Mouse (Mus musculus) inflammation-experienced regulatory T-cells, adult 6 months (primary cell): ENCODE results near the gene Tnfsf12. TPM values are rescaled to one million over a fixed set of nuclear protein-coding genes. Genes with fewer than 3 reads are reported as not detected.
A peak's percentile ranks its signal among the peaks of the same experiment; 100 is the strongest.

Experiments used
- ATAC-seq: one replicate; pipeline ENCODE4 v1.8.0; 2017
- polyA plus RNA-seq, 3 experiments: library from polyadenylated mRNA; unstranded; fragments of 100-300 nt; shearing (Covaris generic); gene quantifications; one replicate each; pipeline ENCODE4 v1.2.1; 2017

Tnfsf12 gene
- polyA plus RNA-seq, 3 experiments from 2014 or later, result not detected

DNA sequence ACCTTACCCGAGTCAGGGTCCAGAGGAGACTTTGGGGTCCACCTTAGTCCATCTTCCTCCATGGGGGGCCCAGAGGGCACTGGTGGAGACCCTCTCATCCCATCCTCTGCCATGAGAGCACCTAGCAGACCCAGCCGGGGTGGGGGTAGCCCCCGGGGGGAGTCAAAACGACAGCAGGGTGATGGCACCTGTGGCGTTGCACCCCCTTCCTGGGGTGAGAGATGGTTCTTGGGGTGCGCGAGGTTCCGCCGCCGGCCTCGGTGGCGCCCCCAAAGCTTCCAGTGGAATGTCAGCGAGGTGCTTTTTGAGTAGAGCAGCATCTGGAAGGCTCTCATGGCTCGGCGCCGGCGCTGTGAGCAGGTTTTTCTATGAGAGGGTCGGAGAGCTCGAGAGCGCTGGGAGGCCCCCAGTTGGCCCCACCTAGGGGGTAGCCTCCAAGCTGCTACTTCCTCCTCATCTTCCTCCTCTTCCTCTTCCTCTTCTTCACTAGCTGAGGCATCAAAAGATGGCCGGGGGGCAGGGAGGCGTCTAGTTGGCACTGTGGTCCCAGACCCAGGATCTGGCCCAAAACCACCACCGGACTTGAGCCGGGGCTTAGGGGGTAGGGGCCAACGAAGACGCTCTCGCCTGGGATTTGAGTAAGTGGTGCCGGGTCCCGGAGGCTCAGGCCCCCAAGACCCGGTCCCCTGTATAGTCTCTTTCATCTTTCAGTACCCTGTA, 15.4 kb downstream of the Tnfsf12 start:
- ATAC-seq, result no peak

DNA sequence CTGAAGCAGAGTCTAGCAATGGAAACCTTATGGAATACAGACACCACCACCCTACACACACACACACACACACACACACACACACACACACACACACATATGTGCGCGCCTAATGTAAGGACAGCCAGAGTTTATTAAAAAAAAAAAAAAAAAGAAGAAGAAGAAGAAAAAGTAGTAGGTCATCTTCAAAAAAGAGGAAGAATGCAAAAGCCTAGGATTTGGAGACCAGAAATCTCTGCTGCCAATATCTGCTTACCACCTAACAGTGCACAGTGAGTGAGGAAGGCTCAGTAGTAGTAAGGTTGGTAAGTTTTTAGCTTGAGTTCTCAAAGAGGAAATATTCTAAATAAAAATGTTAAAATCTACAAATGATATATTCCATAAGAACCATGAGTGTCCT, 16.5 kb downstream of the Tnfsf12 start:
- no peak for ATAC-seq

DNA sequence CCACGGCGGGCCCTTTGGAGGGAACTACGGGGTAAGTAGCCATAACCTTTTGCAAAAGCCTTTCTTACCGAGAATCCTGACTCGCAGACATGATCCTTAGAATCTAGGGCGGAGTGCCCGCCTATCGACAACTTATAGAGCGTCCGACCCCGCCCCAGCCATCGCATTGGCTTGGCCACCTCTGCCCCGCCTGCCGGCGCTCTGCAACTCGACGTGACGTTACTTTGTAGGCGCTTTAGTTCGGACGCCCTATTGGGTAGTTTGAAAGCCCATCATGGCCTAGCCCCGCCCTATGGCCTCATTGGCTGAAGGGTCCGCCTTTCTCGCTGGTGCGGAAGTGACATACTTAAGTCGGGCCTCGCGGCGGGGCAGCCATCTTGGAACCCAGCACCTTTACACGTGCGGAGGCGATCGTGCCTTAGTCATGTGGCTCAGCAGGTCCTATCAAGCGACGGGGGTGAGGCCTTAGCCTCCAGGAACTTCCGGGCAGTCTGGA, 23.4 kb downstream of the Tnfsf12 start, which contains the start of gene Eif4a1:
Gene Eif4a1, minus strand, starts transcription at position 213 of the 496 bp plus-strand sequence.
- ATAC-seq, result peak; percentile 90

DNA sequence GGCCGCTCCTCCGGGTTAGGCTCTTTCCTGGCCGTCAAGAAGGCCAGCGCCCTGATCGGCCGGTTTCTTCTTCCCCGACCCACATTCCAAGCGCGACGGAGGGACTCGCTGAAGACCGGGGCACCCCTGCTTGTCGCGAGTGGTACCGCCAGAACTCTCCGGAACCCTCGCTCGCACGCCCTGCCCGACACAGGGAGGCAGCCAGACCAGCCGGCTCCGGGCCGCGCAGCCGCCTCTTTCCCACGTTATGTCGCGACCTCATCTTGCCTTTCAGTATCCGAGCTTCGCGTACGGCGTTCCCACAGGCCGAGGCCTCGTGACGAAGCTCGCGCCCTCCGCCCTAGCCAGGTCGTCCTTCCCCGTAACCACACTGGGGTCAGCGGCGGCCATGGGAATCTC, 23.9 kb downstream of the Tnfsf12 start:
- no peak for ATAC-seq

DNA sequence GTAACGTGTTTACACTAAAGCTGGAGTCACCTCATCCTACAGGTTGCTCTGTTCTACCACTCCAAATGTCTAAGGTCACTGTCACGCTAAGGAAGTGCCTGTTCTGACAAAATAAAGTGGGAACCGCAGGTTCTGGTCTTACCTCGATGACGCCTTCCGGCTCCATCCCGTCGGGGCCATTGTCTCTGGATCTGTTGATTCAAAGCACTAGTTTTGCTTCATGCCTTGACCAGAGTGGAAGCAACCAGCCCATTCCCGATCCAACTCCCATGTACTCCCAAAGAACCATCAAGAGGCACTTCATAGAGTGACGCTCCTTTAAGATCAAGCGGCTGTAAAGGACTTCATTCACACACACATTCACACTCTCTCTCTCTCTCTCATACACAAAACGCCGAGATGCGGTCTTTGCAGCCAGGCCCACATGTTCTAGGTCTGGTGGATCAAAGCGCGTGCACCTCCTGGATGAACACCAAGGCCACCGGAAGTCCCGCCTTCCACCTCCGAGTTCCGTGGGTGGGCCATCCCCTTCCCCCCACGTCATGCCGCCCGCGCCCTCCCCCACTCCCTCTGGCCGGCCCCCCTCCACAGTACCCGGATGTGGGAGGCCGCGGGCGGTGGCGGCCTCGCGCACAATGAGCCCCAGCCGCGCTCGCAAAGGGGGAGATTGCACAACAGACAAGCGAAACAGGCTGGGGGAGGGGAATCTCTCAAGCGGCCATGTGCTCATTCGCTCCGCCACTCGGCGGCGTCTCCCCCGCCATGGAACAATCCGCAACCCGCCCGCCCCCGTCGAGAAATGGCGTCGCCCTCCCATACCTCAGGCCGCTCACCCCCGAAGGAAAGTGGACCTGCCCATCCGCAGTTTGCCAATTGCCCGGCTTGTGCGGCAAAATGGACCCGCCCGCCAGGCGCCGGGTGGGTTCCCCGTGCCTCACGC, 24.6 kb downstream of the Tnfsf12 start:
- peak; percentile 51 for ATAC-seq

DNA sequence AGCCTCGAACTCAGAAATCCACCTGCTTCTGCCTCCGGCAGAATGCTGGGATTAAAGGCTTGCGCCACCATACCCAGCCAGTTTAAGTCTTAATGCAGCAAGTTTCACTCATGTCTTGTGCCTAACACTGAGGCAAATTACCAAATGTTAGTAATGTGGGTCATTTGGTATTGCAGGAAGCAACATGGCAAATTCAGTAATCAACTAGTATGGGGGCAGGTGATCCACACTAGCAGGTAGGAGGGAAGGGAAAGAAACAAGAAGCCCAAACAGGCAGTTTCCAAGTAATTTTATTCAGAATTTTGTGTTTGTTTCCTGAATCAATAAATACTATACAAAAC, 29.0 kb downstream of the Tnfsf12 start:
- ATAC-seq, result no peak

DNA sequence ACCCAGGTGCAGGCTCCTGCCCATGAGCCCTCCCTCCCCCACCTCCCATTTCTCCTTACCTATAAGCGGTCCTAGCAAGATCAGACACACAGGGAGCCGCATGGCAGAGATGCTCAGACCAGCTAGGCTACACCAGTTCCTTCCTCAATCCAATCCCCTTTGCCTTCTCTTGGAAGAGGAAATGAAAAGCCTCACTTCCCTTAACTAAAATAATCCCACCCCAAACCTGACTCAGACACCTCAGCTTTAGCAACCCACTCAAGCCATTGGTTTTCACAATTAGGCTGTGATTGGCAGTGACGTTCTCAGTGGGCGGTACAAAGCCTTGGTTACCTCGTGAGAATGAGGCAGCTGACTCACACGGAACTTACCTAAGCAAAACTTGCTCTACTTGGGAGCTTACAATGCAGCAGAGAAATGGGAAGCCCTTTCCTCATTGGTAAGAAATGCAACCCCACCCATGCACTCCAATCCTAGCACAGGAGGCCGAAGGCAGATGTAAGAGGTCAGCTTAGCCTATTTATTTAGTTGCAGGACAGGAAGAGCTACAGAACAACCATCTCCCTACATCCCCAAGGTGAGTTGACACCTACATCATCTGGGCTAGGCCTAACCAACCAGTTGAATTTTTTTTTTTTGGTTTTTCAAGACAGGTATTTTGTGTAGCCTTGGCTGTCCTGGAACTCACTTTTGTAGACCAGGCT, 29.5 kb downstream of the Tnfsf12 start, which contains the start of gene Cd68:
Gene Cd68, minus strand, starts transcription at position 193 of the 704 bp plus-strand sequence.
- no peak for ATAC-seq

DNA sequence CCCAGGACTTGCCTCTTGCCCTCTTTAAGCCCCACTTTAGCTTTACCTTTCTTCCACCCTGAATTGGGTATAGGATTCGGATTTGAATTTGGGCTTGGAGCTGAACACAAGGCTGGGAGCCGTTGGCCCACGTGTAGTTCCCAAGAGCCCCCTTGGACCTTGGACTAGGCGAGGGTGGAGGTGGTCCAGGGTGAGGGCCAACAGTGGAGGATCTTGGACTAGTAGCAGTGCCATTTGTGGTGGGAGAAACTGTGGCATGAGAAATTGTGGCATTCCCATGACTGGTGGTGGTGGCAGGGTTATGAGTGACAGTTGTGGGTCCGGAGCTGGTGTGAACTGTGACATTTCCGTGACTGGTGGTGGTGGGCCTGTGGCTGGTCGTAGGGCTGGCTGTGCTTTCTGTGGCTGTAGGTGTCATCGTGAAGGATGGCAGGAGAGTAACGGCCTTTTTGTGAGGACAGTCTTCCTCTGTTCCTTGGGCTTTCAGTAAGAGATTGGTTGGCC, 30.1 kb downstream of the Tnfsf12 start:
- ATAC-seq, result no peak

DNA sequence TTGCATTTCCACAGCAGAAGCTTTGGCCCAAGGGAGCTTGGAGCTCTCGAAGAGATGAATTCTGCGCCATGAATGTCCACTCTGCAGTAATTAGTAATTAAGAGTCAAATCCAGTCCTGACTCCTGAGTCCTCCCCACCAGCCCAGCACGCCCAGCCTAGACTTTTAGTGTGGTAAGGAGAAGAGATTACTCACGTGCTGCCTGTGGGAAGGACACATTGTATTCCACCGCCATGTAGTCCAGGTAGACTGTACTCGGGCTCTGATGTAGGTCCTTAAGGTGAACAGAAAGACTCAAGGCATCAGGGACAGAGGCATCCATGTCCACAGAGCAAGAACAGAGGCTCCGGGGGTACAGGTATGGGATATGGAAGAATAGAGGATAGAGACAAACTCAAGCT, 30.8 kb downstream of the Tnfsf12 start:
- no peak for ATAC-seq

DNA sequence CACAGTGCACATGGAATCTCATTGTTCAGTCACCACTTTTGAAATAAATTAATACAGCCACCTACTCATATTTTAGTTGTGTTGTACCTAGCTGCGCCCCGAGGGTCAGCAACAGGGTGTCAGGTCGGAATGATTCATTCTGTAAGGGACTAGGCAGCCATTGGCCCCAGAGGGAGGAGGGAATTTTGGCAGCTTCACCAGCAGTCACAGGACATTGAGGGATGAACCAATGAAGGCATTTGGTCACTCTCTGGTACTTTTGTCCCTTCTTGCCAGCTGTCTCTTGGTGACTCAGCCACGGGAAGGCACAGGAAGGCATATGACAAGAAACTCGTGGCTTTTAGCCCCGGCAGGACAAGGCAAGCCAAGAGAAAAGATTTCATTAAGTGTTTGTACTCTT, 31.9 kb downstream of the Tnfsf12 start:
- no peak for ATAC-seq

DNA sequence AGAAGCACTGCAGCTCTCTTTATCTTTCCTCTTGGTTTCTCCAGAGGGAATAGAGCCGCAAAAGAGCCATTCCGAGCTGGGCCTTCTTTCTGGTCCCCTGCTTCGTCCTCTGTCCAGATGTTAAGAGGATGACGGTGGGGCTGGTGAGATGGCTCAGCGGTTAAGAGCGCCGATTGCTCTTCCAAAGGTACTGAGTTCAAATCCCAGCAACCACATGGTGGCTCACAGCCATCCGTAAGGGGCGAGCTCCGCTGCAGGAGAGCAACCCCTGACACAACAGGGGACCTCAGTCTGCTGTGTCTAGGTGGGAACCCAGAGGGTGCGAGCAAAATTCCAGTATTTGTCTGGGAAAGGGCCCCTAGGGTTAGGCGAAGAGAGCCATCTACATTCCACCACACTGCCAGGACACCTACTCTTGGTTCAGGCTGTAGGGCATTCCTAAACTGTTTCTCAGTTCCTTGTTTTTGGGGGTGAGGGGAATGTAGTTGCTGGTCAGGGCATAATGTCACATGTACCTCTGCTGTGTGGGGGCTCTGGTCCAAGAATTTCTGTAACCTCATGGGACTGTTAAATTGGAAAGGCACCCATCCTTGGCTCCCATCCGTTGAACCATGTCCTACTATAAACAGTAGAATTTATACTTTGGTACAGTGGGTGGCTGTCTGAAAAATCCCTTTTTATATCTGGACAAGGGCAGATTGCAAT, 32.5 kb downstream of the Tnfsf12 start:
- no peak for ATAC-seq

DNA sequence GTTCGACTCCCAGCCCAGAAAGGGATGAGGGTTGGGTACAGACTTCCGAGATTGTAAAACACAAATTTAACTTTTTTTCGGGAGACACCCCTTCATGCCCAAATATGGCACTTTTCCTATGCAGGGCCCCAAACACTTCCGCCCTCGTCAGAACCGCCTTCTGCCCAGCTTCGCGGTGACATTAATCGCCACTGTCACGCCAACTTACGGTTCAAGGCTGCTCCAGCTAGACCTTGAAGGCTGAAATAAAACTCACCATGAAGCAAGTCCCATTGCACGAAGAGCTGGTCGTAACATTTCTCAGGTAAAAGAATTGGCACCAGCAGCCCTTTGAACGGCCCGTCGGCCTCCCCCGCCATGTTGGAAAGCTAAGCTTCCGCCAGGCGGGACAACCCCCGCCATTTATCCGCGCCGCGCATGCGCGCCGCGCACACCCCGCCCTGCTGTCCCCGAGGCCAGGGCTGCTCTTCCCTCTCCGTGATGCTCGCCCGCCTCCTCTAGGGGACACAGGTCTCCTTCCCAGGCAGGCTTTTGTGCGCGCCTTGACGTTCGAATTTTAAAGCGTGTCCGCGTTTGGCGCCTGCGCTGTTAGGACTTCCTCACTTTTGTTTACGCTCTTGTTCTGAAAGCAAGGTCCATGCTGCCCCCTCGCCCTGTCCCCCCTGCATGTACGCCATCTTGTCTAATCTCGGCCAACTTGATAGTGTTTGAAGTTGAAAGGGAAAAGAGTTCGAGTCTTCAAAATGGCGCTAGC, 33.3 kb downstream of the Tnfsf12 start, which contains the start of gene Mpdu1:
Gene Mpdu1, minus strand, starts transcription at position 430 of the 754 bp plus-strand sequence.
- ATAC-seq, result peak; percentile 88

DNA sequence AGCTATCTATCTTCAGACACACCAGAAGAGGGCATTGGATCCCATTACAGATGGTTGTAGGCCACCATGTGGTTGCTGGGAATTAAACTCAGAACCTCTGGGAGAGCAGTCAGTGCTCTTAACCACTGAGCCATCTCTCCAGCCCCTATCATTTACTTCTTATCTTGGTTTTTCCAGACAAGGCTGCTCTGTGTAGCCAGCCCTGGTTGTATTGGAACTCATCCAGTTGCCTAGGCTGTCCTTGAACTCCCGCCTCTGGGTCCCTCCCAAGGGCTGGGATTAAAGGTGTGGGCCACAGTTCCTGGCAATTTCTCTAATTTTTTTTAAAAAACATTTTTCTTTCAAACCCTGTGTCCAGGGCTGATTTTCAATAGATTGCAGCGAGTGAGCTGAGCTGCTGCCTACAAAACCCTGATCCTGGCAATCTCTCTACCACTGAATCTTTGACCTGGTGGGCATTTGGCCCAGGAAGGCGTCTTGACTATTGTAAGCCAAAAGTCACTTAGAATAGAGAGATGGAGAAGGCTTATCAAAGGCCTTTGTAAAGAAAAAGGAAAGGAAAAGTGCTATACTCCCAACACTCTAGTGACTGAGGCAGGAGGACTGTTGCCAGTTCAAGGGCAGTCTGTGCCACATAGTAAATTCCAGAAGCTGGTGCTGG, 34.3 kb downstream of the Tnfsf12 start:
- no peak for ATAC-seq

DNA sequence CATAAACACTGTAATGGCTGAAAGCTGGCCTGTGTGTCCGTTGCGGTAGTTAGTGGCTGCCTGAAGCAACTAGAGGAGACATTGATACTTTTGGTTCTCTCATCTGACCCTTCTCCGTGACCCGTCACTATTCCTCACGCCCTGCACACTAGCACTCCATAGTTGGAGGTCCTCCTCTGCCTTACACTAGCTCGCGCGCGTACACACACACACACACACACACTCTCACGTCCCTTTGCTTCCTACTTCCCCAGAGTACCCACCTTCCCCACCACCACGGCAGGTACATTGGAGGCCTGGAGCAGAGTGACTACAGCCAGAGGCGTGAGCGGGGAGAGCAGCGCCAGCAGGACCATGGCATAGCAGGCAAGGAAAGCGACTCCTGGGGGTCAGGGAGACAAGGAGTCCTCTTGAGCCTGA, 38.2 kb downstream of the Tnfsf12 start:
- no peak for ATAC-seq

DNA sequence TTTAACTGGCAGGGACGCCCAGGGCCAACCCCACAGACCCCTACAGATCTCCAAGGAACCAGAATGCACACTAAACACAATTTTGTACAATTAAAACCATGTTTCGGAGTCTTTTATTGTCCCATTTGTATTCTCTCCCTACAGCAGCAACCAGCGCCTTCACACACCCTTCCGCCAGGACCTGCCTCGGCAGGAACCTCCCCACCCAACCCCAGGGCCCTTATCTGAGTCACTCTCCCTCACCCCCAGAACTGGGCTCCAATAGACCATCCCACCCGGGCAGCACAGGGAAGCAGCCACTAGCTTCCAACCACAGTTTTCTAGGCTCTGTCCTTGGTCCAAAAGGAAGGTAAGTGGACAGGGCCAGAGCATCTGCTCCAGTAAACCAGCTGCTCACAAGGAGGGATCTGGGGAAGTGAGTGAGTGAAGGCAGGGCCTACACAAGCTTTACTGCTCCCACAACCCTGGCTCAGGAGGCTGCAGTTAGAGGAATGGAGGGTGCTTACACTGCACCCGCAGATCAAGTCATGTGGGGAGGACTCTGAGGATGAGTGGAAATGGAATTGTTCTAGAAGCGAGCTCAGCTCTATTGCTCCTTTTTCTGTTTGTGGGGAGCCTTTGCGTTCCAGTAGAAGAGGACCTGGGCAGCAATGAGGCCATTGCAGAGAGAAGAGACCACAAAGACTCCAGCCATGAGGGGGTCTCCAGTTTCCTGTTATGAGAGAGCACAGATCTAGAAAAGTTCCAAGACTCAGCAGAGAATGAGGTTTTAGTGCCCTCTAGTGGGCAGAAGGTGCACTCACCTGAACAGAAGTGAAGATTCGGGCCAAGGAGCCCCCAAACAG, 38.8 kb downstream of the Tnfsf12 start:
- peak; percentile 39 for ATAC-seq

DNA sequence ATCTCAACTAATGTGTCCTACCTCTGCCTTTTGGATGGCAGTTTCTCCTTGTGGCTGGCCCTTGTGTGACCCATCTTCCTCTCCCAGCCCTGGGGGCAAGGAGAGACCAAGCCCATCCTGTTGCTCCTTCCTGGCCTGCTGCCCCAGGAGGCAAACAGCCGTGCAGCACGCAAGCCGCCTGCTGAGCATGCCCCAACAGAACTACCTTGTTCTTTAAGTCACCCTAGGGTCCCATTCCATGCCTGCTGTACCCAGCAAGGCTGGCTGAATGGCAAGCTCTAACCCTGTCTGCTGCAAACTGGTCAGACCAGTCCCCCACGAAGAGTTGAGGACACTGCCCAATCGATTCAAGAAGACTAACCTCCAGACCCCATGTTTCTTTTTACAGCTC, 39.6 kb downstream of the Tnfsf12 start:
- ATAC-seq, result no peak

DNA sequence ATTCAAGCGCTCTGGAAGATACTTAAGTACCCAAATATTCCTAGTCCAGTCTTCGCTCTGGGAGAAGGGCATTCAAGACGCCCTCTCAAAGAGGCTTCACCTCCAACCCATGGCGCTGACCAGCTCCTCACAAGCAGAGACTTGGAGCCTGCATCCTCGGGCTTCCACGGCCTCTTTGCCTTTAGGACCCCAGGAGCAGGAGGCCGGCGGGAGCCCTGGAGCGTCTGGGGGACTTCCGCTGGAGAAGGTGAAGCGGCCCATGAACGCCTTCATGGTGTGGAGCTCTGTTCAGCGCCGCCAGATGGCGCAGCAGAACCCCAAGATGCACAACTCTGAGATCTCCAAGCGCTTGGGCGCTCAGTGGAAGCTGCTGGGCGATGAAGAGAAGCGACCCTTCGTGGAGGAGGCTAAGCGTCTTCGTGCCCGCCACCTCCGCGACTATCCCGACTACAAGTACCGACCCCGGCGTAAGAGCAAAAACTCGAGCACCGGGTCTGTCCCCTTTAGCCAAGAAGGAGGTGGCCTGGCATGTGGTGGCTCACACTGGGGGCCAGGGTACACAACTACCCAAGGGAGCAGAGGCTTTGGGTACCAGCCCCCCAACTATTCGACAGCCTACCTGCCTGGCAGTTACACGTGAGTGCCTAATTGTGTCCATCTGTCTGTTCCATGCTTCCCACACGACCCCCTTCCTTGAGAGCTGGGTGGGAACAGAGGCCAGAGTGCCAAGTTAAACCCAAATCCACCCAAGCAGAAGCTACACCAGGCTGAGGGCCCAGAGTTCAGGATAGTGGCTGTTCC, 40.2 kb downstream of the Tnfsf12 start, which contains the start of gene Sox15:
Gene Sox15, plus strand, starts transcription at position 51 of the 801 bp plus-strand sequence.
- no peak for ATAC-seq

DNA sequence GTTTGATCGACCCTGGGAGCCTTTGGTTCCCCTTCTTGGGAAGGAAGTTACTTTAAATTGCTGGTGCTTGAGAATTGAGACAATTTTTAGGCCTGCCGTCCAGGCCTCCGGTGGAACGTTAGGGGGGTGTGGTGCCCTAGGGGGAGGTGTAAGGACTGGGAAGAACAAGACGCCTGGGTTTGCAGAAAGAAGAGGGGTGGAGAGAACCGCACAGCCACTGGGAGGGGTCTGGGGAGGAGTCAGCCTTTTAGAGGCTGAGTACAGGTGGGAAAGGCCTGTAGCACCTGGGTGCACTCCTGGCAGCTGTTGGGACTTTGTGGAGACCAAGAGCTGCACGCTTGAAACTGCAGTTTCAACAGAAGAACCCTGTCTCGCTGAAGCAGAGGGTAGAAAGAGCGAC, 40.9 kb downstream of the Tnfsf12 start:
- ATAC-seq, result no peak

DNA sequence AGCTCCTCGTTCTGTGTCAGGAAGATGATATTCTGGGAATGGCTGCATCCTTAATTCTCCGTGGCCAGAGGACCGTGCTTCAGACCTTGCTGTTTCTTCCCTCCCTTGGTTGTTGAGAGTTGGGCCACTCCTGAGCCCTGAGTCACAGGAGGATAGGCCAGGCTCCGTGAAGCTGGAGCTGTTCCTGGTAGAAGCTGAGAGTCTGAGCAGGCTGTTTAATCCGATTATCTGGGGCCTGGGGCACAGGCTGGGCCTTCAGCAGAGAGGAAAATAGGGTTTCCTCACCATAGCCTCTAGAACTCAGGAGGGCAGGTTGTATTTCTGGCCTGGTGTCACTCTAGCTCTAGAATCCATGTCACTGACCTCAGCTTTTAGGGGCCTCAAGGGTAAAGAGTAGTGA, 42.2 kb downstream of the Tnfsf12 start:
- no peak for ATAC-seq
